Mouse (Mus musculus) liver, postnatal 0 days (tissue): ENCODE data around the gene Depp1.

Experiments
- CTCF ChIP-seq: sonication (generic); IDR thresholded peaks from 2 replicates; pipeline ENCODE4 v1.5.1; 2016; ENCODE audit warnings: antibody characterized with exemption, low read depth
- EP300 ChIP-seq: IDR thresholded peaks from 2 replicates; pipeline ENCODE4 v1.6.1; 2016; ENCODE audit warnings: antibody characterized with exemption, low read depth, mild to moderate bottlenecking

DNA sequence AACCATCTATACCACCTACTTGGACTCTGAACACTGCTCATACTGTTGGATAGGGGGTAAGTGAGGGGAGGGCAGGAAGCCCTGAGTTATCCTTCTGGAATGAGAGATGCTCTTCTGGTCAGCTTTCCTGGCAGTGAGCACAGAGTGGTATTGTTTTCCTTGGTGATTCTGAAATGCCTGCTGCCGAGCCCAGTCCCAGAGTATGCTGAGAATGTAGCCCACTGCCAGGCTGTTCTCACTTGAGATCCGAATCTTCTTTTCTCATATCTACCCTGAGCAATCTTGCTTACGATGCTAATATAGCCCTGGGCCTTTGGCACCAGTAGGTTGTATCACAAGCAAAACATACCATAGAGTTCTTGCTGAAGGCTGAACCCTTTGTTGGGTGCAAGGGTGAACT lies 43.9 kb downstream of the Depp1 start:
- TF ChIP-seq EP300: no peak
- no peak for TF ChIP-seq CTCF
